Mouse (Mus musculus): ENCODE measurements at regions not wholly inside any gene's neighbourhood (a gene's known extent, or its start where the extent isn't known, plus 50 kb on each side); places are given as distances from the start of the nearest gene placed in this dataset.

GRCm38 (mm10) chr16:84039946-84040345, 475.0 kb upstream of the A730009L09Rik start:
- peak; percentile 35 for DNase-seq

DNA sequence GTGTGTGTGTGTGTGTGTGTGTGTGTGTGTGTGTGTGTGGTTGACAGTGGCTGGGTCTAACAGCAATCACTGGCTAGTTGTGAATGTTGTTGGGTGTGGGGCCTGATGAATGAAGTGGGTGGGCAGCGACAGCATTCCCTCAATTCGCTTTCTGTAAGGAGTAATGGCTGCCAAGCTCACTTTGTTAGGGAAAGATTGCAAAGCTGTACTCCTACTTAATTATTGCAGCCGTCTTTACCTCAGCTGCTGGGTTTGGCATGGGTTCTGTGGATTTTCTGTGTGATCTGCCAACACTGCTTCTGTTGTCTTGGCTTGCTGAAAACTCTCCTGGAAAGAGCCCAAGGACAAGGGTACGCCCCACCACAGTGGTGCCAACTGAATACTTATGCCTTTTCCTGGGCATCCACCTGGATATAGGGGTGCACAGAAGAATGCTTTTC, 472.9 kb upstream of the A730009L09Rik start:
- DNase-seq, result no peak

DNA sequence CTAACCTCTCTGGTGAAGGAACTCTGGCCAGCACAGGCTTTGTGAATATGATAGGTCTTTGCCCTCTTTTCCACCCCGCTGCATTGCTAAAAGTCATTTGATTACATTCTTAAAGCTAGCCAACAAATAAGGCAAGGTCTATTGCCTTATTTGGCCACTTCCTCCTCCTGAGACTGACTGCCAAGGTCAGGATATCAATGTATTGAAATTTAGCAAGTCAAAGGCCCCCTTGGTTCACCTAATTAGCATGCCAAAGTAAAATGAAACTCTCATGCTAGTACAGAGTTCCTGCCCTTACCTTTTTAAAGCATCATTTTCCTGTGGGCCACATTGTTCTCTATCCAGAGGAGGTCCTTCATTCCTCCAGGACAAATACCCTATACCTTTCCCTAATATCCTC, 469.6 kb upstream of the A730009L09Rik start:
- no peak for DNase-seq
